Mouse (Mus musculus): ENCODE measurements around the gene Setd2.

The Setd2 gene

DNA sequence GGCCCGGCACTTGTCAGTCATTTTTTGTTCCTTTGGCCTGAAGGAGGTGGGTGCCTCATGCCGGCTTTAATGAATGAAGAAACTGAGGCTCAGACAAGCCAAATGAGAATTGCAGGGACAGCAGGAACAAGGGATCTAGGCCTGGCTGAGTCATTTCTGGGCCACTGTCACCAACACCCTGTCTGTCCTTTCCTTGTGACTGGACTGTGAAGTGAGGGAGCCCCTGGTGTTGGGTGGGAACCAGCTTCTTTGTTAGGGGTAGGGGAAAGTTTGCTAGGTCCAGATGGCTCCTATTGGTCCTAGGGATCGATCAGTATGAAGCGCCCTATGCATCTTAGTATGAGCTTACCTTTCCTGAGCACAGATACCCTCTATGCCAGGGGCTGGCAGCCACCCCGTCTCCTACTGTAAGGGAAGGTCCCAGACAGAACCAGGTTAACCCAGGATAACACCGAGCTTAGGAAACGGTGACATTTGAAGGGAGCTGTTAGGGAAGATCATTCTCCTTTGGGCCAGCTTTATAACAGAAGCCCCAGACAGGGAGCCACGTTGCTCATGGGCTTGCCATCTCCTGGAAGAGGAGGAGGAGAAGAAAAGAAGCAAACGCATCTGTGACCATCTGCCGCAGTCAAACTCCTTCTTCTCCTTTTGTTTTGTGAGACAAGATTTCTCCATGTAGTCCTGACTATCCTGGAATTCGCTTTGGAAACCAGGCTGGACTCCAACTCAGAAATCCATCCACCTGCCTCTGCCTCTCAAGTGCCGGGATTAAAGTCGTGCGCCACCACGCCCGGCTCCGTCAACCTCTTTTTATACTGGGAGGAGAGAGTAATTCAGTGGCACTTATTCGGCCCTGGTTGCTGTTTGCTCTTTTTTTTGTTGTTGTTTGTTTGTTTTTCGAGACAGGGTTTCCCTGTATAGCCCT lies 122.6 kb downstream of the Setd2 start:
- no peak for DNase-seq (ENCODE audit: low spot score)

DNA sequence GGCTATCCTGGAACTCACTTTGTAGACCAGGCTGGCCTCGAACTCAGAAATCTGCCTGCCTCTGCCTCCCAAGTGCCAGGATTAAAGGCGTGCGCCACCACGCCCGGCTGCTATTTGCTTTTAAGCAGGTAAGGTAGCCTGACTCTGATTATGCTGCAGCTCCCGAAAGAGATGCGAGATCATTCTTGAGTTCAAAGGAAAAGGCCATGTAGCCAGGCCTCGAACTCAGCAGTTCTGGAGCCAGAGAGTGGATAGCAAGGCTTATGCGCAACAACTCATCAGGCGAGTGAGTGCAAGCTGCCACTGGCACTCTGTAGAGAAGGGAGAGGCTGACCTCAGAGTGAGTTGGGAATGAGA lies 123.2 kb downstream of the Setd2 start:
- no peak for DNase-seq (ENCODE audit: low spot score)

DNA sequence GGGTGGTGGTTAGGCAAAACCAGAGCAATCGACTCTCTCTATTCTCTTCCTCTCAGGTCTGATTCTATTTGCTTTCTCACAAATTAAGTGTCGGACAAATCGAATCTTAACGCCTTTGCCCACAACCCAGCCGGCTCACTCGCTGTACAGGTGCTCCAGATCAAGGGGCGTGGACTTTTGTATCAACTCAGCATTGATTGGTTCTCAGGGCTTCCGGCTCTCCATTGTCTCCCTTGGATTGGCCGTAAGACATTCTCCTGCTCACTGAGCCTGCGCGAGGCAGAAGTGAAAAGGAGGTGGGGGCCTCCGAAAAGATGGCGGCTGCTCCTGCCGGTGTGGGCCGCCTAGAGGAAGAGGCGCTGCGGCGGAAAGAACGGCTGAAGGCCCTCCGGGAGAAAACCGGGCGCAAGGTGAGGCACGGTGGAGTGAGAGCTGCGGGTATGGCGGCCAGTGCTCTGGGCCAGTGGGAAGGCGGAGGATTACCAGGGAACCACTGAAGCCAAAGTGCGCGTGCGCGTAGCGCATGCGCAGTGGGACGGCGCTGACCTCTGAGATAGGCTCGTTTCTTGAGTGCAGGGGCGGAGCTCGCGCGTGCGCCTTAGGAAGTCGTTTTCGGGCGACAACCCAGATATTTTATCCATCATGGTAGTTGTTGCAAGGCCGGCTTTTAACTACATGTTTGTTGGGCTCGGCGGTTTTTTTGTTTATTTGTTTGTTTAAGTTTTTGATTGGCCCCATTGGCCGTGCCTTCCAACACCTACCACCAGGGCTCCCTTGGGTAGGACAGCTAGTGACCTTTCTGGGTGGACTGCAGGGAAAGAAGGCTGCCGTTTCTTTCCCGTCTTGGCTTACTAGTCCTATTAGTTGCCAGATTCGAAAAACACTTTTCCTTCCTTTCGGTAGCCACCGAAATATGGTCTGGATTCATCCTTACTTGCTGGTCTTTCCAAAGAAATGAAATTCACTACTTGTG lies 124.1 kb downstream of the Setd2 start, which contains the start of gene Ccdc12:
TSS of gene Ccdc12 (plus strand) at position 255 of the 973 bp plus-strand sequence.
- peak; percentile 97 for DNase-seq (ENCODE audit: low spot score)

DNA sequence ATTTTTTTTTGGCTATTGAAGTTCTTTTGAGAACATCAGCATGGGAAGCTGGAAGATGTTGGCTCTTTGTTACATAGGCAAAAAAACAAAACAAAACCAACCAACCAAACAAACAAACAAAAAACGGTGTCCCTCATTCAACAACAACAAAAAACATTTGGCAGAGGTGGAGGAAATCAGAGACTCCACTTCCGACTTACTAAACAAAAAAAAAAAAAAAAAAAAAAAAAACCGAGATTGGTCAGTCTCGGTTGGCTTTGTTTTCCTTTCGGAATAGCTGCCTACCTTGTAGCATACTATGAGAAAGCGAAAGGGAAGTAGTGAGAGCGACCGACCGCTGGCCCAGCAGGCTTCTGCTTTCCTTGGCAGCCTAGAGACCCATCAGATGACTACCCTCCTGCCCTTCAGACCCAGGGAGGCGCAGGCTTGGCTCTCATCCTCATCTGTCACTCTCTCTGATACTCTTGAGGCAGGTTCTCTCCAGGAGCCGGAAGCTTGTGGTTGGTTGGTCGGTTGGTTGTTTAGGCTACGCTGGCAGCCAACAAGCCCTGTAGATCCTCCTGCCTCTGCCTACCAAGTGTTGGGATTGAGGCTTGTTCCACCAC lies 125.2 kb downstream of the Setd2 start:
- peak; percentile 47 for DNase-seq (ENCODE audit: low spot score)

DNA sequence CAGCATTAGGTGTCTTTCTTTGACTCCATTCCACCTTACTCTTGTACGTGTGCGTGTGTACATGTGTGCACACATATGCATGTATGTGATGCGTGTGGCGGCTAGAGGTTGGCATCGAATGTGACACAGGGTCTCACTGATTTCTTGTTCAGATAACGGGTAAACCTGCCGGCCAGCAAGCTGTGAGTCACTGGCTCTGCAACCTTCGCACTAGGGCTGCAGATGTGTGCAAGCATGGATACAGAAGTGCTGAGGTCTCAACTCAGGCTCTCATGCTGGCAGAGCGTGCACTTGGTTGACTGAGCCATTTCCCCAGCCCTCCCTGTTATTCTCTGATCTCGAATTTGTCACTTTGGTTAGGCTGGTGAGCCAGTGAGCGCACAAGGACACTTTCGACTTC lies 127.1 kb downstream of the Setd2 start:
- DNase-seq (ENCODE audit: low spot score), result no peak

DNA sequence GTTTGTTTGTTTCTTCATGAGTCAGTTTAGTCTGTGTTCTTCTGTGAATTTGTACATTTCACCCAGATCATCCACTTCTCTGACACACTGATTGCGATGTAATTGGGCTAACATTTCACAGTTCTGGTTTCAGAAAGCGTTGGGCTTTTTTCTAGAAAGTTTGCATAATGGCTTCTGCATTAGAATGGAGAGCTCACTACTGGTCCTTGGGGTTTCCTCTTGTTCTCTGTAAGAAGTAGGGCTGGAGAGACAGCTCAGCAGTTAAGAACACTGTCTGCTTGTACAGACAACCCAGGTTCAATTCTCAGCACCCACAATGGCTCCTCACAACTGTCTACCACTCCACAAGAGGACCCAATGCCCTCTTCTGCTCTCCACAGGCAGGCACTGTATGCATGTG lies 127.8 kb downstream of the Setd2 start:
- no peak for DNase-seq (ENCODE audit: low spot score)

DNA sequence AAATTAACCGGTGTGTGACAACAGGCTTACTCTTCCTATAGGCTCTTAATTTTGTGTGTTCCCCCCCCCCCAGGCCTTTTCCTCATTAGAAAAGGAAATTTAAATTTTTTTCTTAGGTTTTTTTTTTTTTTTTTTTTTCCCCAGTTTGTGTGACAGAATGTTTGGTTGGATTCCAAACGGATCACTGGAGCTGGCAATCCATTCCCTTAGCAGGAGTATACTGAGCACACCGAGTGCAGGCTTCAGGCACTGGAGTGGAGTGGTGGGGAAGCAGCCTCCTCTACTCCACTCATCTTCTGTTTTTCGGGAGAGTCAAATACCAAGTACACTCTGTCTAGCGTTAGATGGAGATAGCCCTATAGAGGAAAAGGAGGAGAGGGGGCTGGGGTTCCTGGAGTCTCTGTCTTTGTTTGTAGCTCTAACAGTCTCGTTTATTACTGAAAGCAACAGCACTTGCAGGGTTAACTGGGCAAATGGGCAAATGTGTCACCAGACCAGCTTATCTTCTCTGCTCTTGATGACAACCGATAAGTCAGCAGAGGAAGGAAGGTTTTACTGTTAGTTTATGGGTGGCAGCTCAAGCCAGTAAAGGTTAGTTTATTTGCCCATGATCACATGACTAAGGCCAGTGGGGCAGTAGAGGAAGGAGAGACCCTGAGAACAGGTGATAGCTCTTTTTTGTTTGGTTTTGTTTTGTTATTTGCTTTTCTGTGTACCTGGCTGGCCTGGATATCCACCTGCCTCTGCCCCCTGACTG lies 128.6 kb downstream of the Setd2 start:
- DNase-seq (ENCODE audit: low spot score), result no peak

DNA sequence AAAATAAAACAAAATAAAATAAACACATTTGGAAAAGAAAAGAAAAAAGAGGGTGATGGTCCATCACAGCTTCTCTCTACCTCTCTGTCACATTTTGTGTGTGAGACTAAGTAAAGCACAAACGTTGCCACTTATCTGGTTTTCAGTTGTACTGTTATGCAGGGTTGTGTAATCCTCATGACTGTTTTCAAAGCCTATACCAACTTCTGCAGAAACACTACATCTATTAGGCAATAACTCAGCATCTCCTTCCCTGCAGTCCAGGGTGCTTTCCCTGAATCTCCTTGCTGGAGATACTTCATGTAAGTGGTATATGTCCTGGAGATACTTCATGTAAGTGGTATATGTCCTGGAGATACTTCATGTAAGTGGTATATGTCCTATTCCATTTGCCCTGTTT lies 130.4 kb downstream of the Setd2 start:
- DNase-seq (ENCODE audit: low spot score), result no peak

DNA sequence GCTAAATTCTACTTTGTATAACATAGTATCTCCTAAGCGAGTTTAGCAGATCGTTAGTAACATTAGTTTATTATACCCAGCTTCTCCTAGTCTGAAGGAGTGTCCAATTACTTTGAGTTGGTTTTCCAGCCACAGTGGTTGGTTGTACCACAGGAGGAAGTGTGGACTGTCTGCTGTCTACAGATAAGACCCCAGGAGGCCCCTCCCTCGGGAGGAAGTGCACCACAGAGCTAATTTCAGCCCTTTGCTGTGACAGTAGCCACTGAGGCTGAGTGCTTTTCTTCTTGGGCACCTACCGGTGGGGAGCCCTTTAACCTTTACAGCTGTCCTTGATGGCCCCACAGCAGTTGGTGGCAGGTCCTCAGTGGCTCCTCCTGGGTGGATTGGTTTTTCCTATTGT lies 133.5 kb downstream of the Setd2 start:
- no peak for DNase-seq (ENCODE audit: low spot score)

DNA sequence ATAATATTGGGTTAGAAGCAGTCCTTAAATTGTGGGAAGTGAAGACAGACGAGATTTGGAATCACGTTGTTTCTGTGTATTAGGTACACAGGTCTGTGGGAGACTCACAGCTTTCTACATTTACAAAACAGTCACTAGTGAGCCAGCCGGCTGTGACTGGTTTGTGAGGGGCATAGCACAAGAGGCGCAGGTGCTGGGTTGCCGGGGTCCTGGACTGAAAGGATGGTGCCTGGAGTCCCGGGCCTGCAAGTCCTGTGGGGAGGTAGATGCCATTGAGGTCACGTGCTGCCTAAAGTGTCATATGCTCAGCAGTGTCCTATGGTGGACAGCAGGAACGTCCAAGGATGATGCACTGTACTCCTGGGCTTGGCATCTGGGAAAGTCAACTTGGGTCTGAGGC lies 134.0 kb downstream of the Setd2 start:
- no peak for DNase-seq (ENCODE audit: low spot score)

DNA sequence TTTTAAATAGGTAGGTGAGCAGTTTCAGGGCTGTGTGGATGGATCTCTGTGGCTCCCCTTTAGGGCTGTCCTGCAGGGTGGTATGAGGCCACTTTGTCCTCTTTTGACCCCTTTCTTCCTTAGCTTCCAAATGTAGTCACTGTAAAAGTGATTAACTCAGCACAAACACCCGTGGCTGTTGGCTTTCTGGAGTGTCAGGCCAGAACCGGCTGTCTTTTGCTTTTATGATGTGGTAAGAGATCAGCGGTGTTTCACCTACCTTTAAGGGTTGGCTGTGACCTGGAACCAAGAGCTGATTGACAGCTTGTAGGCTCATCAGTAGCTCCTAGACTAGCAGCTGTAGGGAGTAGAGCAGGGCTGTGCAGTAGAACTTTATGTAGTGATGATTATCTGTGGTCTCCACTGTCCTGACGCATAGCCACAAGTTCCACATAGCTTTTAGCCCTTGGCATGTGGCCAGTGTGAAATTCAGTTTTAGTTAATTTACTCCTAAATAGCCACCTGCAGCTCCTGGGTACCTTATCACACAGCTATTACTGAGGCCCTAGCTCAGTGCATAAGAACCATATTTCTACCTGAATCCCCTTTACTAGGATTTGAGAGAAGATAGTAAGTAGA lies 134.9 kb downstream of the Setd2 start:
- DNase-seq (ENCODE audit: low spot score), result no peak
